Mouse (Mus musculus) CD4-positive, CD25-positive, alpha-beta regulatory T cell, adult 2 months (primary cell): Measurements from ENCODE around the gene Olfr136.

ENCODE experiments used
- DNase-seq: peaks from one replicate; pipeline ENCODE4 v3.0.0-alpha.2; 2012; ENCODE audit warnings: low read depth, low spot score

Gene Olfr136

DNA sequence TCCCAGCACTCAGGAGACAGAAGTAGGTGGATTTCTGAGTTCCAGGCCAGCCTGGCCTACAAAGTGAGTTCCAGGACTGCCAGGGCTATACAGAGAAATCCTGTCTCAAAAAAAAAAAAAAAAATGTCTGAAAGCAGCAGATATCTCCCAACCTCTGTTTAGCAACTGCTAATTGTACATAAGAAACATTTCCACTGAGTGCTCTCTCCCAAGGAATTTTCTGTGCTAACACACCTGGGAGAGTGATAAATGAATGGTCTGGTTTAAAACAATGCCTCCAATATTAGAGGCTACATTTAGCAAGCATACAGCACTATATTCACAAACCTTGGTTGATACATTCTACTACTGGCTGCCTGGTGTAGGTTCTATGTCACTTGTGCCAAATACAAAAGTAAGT, at the start of gene Olfr136:
Gene Olfr136 (plus strand): TSS at position 301 of the 400 bp plus-strand sequence.
- DNase-seq: no peak

DNA sequence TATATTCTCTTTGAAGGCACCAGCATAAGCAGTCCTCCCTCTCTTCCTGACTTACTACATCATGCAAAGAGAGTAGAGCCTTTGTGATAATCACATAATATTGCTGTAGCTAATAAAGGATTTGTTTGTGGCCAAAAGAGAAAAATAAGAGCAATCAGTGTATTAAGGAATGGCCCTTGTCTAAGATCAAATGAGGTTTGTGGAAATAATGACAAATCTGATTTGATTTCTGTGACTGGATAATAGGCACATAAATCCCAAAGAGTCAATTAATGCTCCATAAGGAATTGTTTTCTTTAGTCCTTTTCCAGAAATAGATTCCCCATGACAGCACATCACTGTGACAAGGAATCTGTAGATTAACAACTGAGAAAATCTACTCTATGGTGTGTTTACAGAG, 22.2 kb upstream of the Olfr136 start, which contains the start of gene Olfr137:
Gene Olfr137 (minus strand): TSS at position 101 of the 400 bp plus-strand sequence.
- no peak for DNase-seq
